ENCODE assay signal across 8 mouse cellular contexts in genomic region chr12:83950493-83950839, GRCm38 (mm10). TPM values are rescaled to one million over a fixed set of nuclear protein-coding genes. Genes with fewer than 3 reads are reported as not detected.
DNase-seq lines count a peak whose midpoint lies in the region; ATAC-seq lines count a peak whose summit lies in the region.

Gene Riox1, plus strand, starts transcription at chr12:83950608.

- peak within 1 kb of the TSS; percentile 75 for H3K27ac ChIP-seq in intestine, embryonic 14.5 days (ENCODE audit: low read depth)

- peak; percentile 92 for ATAC-seq in intestine, embryonic 14.5 days (replicated peaks; ENCODE audit: low FRiP score, low TSS enrichment, low read depth)
- ATAC-seq in megakaryocyte-erythroid progenitor cell, adult 5-6 weeks (replicated peaks; ENCODE audit: low FRiP score, low TSS enrichment, poor library complexity, severe bottlenecking) = peak; percentile 83

- H3K27me3 ChIP-seq in intestine, embryonic 14.5 days (replicated peaks; ENCODE audit: control insufficient read depth, insufficient read depth, low read length) = no peaks in the 10 kb centered on the region

- peak within 1 kb of the TSS; percentile 76 for H3K4me3 ChIP-seq in intestine, embryonic 14.5 days (ENCODE audit: low read depth, low read length)

- H3K4me1 ChIP-seq in intestine, embryonic 14.5 days (replicated peaks; ENCODE audit: control insufficient read depth, insufficient read depth, low read length) = peaks cover 11% of the 10 kb centered on the region

- DNase-seq in adipocyte (ENCODE audit: low spot score) = peak; percentile 77
- peak; percentile 92 for DNase-seq in embryo, embryonic 10.5 days (ENCODE audit: low spot score)
- peak; percentile 85 for DNase-seq in gastrocnemius, postnatal 14 days
- peak; percentile 91 for DNase-seq in intestine, embryonic 14.5 days (ENCODE audit: low spot score)
- DNase-seq in left cerebral cortex, postnatal 14 days (ENCODE audit: low spot score in 2 of 2) = peak; percentile 79 to 86
- DNase-seq in right cerebral cortex, postnatal 25 days = peak; percentile 89
- DNase-seq in yolk sac, embryonic 10.5 days (ENCODE audit: low spot score) = peak; percentile 87

- under 1% methylated on average over 37 of the region's 37 CpGs for WGBS in intestine, embryonic 14.5 days

- H3K36me3 ChIP-seq in intestine, embryonic 14.5 days (ENCODE audit: control insufficient read depth, insufficient read depth, low read length) = peaks cover 14% of the 10 kb centered on the region

- H3K9me3 ChIP-seq in intestine, embryonic 14.5 days (ENCODE audit: control insufficient read depth, low read length) = no peaks in the 10 kb centered on the region

- intact Hi-C loops in gastrocnemius, postnatal 14 days (cut with DNase I; ENCODE audit: low total_unique reads) = no loop called here
- intact Hi-C loops in left cerebral cortex, postnatal 14 days (cut with DNase I) = loop anchor here (10.0 kb wide), 1 partner anchor 236 kb away; no protein-coding TSS in a partner anchor

- peak within 1 kb of the TSS; percentile 79 for H3K9ac ChIP-seq in intestine, embryonic 14.5 days (ENCODE audit: low read length)

- H3K4me2 ChIP-seq in intestine, embryonic 14.5 days (ENCODE audit: low read length) = peak within 1 kb of the TSS; percentile 91

RNA-seq across cellular contexts. Expression of gene Riox1, which starts in this region (rescaled TPM):
- 1 to 10 TPM; 3.3 to 3.7 TPM for total RNA-seq in gastrocnemius, postnatal 14 days (2021)
- polyA plus RNA-seq in intestine, embryonic 14.5 days (2014; fragmentation: Nextera tagmentation; extraction: Ambion mirVana) = 13.0 and 17.2 TPM in 2 replicates
- total RNA-seq in left cerebral cortex, postnatal 14 days (2021) = 10 to 100 TPM; 15.5 to 17.8 TPM
- 15.3 and 18.2 TPM in 2 replicates for total RNA-seq in megakaryocyte-erythroid progenitor cell, adult 5-6 weeks (2014; fragmentation: Nextera tagmentation)
- total RNA-seq in megakaryocyte-erythroid progenitor cell, adult 5-6 weeks (2017) = 12.5 and 15.5 TPM in 2 replicates

Comparison
In these comparisons a context has a peak if more than half of its experiments do, and no peak if none do; other contexts are left out.
1. Peak in every context shown above with its lines: DNase-seq, ATAC-seq, H3K4me3 ChIP-seq and H3K27ac ChIP-seq.